Mouse (Mus musculus) frontal cortex, postnatal 25 days (tissue): ENCODE data around the gene Tmem243.

Source experiments
- DNase-seq, 2 experiments: peaks; one replicate each; pipeline ENCODE4 v3.0.0; 2022; ENCODE audit warnings: low spot score in 2 of 2

The Tmem243 gene

DNA sequence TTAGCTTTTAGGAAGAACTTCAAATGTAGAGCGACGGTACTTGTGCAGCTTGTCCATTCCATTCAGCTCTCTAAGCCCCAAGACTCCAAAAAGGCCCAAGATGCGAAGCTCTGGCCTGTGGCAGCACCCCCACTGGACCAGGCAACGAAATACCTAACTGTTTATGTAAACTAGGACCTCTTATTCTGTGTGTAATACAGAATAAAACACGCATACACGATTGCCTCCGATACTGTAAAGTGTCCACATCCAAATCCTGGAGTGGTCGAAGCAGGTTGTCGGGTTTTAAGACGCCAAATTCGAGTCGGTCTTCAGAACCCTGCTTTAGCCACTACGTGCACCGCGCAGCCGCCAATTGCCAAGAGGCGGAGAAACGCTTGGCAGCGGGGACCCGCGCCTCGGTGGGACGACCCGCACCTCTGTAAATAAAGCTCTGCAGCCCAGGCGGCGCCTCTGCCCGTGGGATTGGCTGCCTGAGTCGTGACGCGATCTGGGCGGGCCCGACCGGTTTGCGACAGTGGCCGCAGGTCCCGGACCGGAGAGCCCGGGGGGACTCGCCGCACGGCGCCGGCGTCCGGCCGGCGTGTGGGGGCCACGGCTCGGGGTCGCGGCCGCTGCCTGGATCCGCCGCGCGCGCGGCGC is at the start of gene Tmem243:
Tmem243 (plus strand) TSS at position 462 of the 642 bp plus-strand sequence.
- DNase-seq = peak; percentile 75 to 78

- peak; percentile 28 to 67 for DNase-seq
Measured at GRCm38 (mm10) chr5:9056020-9056660, 44.3 kb upstream of the Tmem243 start.

DNA sequence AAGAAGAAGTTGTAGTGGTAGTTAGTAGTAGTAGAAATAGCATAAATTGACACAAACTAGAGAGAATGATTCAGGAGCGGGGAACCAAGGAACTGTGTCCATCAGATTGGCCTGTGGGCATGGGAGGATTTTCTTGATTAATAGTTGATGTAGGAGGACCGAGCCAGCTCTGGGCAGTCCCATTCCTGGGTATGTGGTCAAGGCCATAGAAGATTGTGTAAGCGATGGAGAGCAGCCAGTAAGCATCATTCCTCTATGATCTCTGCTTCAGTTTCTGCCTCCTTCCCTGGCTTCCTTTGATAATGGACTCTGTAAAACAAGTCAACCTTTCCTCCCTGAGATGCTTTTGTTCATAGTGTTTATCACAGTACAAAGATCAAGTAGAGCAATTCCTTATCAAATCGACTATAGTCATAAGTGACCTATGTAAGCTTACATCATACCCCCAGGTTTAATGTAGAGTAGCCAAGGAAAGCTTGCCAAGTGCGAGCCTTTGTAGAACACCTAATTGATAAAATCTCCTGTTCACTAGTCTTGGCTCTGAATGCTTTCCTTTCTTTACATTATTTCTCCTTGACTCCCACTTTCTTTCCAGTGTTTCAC is 43.1 kb upstream of the Tmem243 start:
- no peak for DNase-seq

GRCm38 (mm10) chr5:9059303-9060023 is 41.0 kb upstream of the Tmem243 start:
- DNase-seq = no peak

DNA sequence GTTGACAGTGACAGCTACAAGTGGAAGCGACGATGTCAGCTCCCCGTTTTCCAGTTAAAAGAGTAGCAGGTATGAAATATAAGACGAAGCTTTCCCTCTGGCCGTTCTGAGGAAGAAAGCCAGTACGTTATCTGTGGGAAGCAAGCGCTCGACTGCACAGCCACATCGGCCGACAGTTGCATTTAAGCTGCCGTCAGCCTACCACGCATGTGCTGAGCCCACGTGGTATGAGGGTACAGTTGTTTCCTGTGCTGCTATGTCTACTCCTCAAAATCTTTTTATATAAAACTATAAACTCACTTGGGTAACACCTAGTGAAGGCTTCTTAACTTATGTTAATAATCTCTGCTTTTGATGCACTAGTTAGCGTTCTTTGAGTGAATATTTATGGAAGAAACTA is 40.2 kb upstream of the Tmem243 start:
- no peak for DNase-seq

GRCm38 (mm10) chr5:9064217-9064616 is 36.3 kb upstream of the Tmem243 start:
- no peak for DNase-seq

DNA sequence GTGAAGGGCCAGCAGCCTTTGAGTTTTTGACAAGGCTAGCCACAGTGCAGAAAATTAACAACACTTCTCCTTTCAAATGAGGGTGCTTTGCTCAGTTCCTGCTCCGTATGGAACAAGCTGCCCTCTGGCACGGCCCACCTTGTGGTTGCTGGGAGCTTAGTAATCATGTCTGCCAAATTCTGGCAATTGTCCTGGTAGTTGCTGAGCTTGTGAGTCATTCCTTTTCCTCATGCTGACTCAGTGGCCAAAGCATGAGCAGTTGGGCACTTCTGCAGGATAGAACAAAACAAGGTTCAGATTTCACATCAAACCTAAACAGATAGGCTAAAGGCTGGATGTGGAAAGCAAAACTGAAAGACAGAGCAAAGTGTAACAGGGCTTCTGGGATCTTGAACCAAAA is 31.6 kb upstream of the Tmem243 start:
- DNase-seq = no peak

DNA sequence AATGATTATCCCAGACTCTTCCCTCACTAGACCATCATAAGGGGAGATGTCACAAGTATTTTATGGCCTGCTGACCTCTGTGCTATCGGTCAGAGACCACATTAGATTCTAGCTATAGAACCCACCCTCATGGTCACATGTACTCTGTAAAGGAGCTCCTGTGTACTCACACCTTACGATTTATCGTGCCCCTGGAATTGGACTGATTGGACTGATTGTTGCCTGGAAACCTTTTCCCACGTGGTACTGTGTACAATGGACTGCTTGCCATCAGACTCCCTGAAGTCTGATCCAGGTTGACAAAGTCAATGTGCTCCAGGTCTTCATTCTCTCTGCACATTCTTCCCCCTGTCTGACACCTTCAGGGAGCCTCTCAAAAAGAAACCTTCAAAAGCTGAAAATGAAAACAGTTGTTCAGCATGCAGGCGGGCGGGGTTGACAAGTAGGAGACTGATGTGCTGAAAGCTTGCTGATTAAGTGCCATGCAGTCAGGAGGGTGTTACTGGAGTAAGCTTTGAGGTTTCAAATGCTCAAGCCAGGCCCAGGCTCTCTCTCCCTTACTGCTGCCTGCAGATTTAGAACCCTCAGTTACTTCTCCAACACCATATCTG is 30.8 kb upstream of the Tmem243 start:
- DNase-seq = no peak

- DNase-seq = no peak
Measured at GRCm38 (mm10) chr5:9071360-9071759, 29.1 kb upstream of the Tmem243 start.

DNA sequence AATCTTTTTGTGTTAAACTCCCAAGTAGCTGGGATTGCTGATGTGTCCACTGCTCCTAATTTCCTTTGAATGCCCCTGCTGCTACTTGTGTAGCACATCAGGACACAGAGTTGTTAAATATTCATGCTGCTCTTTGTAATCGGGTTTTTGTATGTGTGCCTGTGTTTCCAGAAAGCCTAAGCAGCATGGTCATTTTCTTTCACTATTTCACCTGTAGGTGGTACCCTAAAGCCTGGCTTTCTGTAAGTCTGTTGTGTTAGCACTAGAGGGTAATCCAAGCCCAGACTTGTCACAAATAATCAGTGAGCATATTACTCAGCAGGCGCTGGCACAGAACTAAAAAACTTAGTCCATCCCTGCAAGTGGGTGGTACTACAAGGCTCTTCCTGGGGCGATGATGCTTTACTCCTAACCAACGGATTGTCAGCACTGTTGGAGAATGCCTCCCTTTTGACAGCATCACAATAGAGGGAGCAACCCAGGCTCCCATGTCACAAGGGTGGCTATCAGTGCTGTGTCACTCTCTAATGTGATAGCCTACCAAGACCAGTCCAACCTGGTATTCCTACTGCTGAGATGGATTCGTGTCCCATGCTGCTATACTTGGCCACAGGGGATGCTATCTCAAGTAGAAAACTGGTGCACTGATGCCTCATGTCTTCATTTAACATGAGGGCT is 27.2 kb upstream of the Tmem243 start:
- DNase-seq = no peak

DNA sequence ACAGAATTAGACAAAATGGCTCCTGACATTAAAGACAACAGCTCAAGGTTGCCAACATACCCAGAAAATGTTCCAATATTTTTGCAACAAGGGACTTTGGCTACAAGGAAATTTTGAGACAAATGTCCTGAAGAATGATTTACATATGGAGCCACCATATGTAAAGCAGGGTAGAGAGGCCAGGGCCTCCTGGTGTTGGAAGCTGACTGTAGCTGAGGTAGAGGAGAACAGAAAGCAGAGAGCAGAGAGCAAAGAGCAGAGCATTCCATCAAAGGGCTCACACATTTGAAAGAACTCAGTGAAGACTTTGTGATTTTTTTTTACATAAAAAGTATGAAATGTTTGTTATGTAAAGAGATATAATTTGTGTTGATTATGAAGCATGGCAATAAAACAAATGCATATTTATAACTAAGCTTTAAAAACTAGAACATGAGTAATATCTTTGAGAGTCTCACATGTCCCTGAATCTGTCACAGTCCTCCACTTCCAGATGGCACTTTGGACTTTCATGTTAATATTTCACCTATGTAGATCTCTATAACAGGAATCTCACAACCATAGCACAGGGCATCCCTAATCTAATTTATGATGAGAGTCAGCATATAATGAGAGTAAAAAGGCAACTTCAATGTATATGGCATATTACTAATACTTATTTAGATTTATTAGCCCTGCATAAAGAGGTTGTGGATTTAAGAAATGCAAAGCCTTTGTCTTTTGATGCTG is 20.5 kb upstream of the Tmem243 start:
- DNase-seq = no peak

- no peak for DNase-seq
Measured at GRCm38 (mm10) chr5:9086924-9087719, 13.3 kb upstream of the Tmem243 start.

DNA sequence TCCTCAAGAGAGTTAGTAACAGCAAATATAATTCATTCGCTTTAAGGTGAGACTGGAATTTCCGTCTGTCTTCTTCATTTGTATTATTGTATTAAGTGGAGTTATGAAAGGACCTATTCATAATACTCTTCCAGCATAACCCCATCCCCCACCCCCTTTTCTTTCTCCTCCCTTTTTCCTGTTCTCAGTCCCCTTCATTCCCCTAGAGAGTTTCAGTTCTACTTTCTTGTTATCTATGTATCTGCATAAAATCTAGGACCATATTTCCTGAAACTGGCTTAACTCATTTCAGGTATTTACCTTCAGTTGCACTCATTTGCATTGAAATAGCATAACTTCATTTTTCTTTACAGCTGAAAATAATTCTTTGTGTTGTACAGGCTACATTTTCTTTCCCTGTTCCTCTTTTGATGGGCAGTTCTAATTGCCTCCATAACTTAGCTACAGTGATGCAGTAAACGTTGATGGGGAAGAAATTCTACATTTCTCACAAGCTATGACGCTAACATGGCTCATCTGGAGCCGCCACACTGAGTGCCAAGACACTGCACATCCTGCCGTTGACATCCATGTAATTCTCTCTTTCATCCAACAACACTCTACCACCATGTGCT is 9.9 kb upstream of the Tmem243 start:
- DNase-seq = no peak

DNA sequence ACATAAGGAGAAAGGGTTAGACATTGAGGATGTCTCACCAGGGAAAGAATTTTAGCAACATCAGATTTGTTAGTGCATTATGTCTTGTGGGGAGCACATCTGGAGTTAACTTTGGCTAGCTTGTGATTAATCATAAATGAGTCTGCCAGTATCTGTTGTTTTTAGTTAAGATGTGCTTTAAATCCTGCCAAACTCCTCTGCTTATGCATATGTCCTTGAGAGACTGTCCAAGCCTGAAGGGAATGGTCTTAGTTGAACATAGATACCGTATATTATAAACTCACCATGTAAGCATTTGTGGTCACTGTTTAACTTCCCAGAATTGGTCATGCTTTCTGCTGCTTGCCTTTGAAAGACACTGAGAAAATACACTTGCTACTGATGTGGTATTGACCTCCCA is 7.8 kb upstream of the Tmem243 start:
- DNase-seq = no peak

- DNase-seq = no peak
Measured at GRCm38 (mm10) chr5:9093490-9093889, 7.0 kb upstream of the Tmem243 start.

DNA sequence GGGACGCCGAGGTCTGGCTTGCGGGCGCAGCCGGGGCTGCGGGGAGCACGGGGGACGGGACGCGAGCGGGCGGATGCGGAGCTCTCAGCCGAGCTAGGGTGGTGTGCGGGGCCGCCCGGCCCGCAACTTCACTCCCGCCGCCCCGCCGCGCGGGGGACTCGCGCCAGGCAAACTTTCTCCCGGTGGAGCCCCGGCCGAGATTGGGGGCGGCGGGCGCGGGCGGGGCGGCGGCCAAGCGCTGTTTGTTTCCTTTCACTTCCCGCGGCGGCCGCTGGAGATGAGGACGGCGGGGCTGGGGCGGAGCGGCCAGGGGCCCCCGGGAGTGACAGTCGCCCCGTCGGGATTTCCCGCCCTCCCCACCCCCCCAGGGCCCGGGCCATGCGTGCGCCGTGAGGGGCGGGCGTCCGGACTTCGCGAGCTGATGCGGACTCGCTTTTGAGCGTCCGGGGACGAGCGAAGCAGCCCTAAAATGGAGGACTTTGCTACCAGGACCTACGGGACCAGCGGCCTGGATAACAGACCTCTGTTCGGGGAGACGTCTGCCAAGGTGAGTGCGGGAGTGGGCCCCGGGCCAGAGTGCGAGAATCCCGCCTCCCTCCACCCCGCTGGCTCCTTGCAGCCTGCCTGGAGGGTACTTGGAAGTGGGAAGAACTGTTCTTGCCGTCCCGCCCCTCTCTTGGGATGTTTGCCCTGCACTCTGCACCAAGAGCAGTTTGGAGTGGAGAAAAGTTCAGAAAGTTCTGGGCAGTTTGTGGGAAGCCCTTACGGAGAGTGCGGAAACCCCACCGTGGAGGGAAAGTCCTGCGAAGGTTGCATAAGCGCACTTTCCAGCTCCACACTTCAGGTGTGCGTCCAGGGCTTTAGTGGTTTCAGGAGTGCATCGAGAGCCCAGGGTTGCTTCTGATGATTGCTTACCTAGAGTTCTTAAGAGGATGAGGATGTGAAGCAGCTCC is 657 bp downstream of the Tmem243 start:
- DNase-seq = peak in 1 of 2 experiments; percentile 18

DNA sequence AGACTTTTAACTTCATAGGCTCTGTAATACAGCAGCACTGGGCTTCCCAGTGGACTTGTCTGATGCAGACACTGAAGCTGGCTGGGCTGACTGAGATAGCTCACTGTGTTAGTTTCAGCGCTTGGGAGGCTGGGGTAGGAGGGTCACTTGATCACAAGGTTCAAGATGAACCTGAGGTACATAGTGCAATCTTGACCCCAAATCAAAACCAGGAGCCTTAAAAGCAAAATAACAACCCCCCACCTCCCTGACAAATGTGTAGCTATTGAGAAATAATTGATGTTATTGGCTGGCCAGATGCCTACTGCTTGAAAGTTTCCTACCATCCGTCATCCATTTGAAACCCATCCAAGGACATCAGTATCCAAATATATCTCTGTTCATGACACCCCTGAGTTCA is 2.2 kb downstream of the Tmem243 start:
- no peak for DNase-seq

DNA sequence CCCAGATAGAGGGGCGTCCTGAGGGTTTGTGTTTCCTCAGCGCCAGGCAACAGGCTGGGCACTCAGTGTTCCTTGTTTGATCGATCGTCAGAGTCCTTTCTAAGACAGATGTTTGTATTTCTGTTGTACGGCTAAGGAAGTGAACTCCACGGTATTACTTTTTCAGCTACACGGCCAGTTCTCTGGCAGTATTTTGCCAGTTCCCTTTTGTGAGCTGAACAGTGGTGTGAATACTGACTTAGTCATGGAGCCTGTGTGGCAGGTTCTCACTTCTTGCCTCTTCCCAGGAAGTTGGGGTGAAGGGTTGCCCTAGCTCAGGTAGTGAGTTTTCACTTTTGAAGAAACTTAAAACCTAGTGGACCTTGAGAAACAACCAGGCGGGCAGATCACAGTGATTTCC is 3.5 kb downstream of the Tmem243 start:
- DNase-seq = no peak

DNA sequence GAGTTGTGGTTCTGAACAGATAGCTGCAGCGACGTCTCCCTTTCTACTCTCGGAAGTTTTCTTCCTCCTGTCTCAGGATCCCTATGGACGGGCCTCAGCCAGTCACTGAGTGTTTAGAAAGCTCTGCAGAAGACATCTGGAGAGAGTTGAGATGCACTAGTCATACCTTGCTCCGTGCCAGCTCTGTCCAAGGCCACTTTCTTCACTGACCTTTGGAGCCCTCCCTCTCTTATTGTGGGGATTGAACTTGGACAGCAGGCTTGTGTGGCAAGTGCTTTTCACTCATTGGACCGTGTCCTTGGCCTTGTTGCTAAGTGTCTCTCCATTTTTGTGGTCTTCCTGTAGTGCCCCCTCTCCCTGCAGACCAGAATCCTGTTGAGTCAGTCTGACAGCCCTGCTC is 6.3 kb downstream of the Tmem243 start:
- no peak for DNase-seq
